Mouse (Mus musculus) erythroblast, embryonic 14.5 days (primary cell): ENCODE measurements around the gene Cblb. TPM values are rescaled to one million over a fixed set of nuclear protein-coding genes. Genes with fewer than 3 reads are reported as not detected.

ENCODE experiments used
- H3K27me3 ChIP-seq: 2 replicates; pipeline ENCODE4 v1.6.1; 2012; ENCODE audit warnings: inconsistent platforms; ENCODE audit not compliant: control insufficient read depth
- H3K36me3 ChIP-seq: 2 replicates; pipeline ENCODE4 v1.6.1; 2012; ENCODE audit warnings: mild to moderate bottlenecking, inconsistent platforms; ENCODE audit not compliant: control insufficient read depth
- H3K4me1 ChIP-seq: 2 replicates; pipeline ENCODE4 v1.6.1; 2012; ENCODE audit warnings: inconsistent platforms; ENCODE audit not compliant: control insufficient read depth
- H3K4me3 ChIP-seq: replicated peaks from 2 replicates; pipeline ENCODE3; 2012; ENCODE audit warnings: moderate library complexity, mild to moderate bottlenecking, inconsistent platforms
- H3K9me3 ChIP-seq: 2 replicates; pipeline ENCODE4 v1.6.1; 2012; ENCODE audit warnings: low read length, inconsistent platforms, mixed read lengths; ENCODE audit not compliant: control insufficient read depth
- GATA1 ChIP-seq: IDR thresholded peaks from 2 replicates; pipeline ENCODE4 v1.6.1; 2012; ENCODE audit warnings: low read length, inconsistent platforms, mixed read lengths
- TAL1 ChIP-seq: IDR thresholded peaks from 3 replicates; pipeline ENCODE4 v1.6.1; 2012; ENCODE audit warnings: low read length, inconsistent platforms, mixed read lengths
- polyA plus RNA-seq: library from polyadenylated mRNA; stranded (reverse); fragments of >175 nt; gene quantifications from 2 replicates; pipeline ENCODE4 v1.2.3, GENCODE M21; 2012

Cblb gene
- polyA plus RNA-seq, 1 experiment: 0.10 TPM

DNA sequence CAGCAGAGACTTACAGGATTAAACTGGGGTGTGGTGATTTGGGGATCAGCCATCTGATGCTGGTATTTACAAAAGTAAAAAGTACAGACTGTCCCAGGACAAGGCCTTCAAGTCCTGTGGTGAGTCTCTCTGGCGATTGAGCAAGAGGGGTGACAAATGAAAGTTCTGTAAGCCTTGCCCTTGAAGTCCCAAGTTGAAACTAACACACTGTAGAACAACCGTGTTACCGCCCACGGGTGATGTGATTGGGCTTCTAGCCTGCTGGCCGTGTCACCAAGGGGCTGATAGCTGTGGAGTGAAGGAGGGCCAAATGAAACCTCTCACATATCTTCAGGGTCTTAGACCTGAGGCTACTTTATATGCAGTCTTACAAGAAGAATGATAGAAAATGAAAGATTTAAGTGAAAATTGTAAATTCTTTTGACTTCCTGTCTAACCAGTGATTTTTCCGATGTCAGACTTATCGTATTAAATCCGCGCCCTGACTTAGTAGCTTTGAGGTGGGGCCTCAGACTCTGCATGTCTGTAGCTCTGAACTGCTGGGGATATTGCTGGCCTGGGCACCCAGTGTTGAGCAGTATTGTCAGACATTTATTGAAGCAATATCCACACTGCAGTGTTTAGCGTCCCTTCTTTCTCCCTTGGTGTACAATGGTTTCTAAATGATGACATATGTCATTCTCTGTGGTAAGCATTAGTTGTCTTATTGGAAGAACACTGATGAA, 63.9 kb downstream of the Cblb start:
- H3K27me3 ChIP-seq: no peaks in the 10 kb centered on the region
- no peaks in the 10 kb centered on the region for H3K9me3 ChIP-seq
- H3K4me1 ChIP-seq: no peaks in the 10 kb centered on the region
- TF ChIP-seq GATA1: no peak
- no peak for TF ChIP-seq TAL1
- H3K4me3 ChIP-seq: no peak overlapping the region
- no peaks in the 10 kb centered on the region for H3K36me3 ChIP-seq

DNA sequence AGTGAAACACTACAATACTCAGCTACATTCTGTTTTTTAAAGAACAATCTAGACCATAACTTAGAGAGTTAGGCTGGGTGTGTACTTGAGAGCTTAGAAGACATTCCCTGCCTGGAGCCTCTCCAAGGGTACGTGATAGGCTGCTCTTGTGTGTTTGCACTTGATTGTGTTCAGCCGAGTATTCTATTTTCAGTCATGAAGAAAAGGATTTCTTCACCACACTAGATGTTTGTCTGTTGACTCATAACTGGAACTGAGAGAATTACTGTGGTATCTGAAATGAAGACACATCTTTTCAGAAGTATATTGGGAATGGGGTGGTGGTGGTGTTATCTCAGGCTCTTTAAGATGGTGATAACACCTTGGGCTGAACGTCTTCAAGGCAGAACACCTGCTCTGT, 64.6 kb downstream of the Cblb start:
- no peaks in the 10 kb centered on the region for H3K9me3 ChIP-seq
- H3K36me3 ChIP-seq: no peaks in the 10 kb centered on the region
- no peak for TF ChIP-seq TAL1
- TF ChIP-seq GATA1: no peak
- H3K27me3 ChIP-seq: no peaks in the 10 kb centered on the region
- no peaks in the 10 kb centered on the region for H3K4me1 ChIP-seq
- no peak overlapping the region for H3K4me3 ChIP-seq

DNA sequence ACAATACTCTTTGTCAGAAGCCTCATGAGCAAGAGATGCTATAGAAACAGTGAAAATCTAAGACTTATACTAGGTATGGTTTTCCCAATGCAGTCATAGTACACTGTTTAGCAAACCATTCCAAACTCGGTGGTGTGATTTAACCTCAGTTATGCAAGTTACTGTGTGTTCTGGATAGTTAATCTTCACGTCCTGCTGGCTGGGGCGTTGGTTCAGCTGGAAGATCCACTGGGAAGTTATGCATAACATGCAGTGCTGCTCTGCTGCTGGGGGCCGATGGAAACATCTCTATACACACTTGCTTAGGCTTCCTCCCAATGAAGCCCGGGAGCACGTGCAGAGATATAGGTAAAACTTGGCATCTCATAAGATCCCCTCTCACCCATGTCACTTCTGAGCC, 69.4 kb downstream of the Cblb start:
- TF ChIP-seq GATA1 (no peak), TAL1 (no peak)
- no peaks in the 10 kb centered on the region for H3K36me3 ChIP-seq
- H3K27me3 ChIP-seq: no peaks in the 10 kb centered on the region
- no peak overlapping the region for H3K4me3 ChIP-seq
- no peaks in the 10 kb centered on the region for H3K9me3 ChIP-seq
- H3K4me1 ChIP-seq: no peaks in the 10 kb centered on the region

DNA sequence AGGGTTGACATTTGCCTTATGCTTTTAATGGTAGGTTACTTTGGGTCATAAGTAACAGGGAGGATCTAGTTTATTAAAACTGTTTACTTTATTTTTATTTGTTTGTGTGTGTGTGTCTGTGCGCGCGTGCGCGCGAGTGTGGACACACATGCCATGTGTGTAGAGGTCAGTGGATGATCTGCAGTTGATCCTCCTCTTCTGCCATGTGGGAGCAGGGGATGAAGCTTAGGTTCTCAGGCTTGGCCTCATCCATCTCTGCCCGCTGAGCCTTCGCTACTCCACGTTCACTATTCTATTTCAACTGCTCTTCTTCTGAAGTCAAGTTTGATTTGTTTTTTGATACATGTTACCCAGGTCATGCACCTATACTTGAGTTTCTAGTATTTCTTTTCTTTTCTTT, 73.6 kb downstream of the Cblb start:
- no peak for TF ChIP-seq TAL1
- no peak for TF ChIP-seq GATA1
- H3K4me3 ChIP-seq: no peak overlapping the region
- H3K4me1 ChIP-seq: no peaks in the 10 kb centered on the region
- no peaks in the 10 kb centered on the region for H3K9me3 ChIP-seq
- H3K36me3 ChIP-seq: no peaks in the 10 kb centered on the region
- no peaks in the 10 kb centered on the region for H3K27me3 ChIP-seq

DNA sequence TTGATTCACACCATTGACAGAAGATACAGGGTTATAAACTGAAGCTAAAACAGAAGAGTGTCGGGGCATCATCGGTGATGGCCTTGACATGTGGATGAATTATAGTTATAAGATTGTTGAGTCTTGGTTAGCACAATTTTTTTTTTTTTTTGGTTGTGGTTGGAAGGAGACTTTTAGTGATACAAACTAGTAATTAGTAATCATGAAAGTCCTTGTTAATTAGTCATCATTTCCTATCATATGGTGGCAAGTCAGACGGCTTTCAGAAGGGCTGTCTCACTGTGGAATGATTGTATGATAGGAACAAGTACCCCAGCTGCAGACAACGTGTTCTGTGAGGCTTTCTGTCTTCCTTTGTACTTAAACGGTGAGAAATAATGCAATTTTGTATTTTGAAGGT, 76.8 kb downstream of the Cblb start:
- no peaks in the 10 kb centered on the region for H3K4me1 ChIP-seq
- H3K36me3 ChIP-seq: peaks cover 2% of the 10 kb centered on the region
- no peaks in the 10 kb centered on the region for H3K27me3 ChIP-seq
- TF ChIP-seq TAL1 (no peak), GATA1 (no peak)
- no peaks in the 10 kb centered on the region for H3K9me3 ChIP-seq
- no peak overlapping the region for H3K4me3 ChIP-seq

DNA sequence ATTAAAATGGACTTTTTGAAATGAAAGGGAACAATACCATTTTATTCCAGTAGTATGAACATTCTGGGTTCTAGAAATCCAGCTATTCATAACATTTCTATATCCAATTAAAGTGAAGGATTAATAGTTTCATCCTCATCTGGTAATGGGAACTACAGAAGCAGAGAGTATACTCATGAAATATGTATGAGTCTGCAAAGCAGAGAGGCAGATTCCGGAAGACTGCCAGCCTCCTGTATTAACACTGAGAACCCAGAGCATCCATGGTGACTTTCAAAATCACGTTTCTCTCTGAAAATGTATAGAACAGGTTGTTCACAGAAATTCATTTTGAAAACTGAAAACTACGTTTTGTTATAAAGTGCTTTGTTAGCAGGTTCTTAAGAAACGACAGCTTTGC, 83.4 kb downstream of the Cblb start:
- H3K27me3 ChIP-seq: no peaks in the 10 kb centered on the region
- TF ChIP-seq GATA1 (no peak), TAL1 (no peak)

DNA sequence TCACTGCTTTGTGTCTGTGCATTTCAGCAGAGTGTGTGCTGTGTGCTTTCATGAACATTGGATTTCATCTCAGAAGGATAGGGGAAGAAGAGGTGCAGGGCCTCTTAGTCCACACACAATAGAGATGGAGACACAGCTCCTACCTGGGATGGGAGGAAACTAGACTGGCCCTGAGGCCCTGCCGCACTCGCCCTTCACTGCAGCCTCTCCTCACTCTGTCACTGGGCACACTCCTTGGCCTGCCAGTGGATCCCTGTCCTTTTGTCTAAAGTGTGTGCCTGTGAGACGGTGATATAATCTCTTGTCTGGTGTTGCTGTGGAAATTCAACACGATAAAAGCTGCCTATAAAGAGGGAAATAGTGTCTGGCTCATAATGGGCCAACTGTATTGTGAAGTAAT, 88.0 kb downstream of the Cblb start:
- H3K4me3 ChIP-seq: no peak overlapping the region
- no peak for TF ChIP-seq GATA1
- no peak for TF ChIP-seq TAL1
- H3K4me1 ChIP-seq: peaks cover 8% of the 10 kb centered on the region
- no peaks in the 10 kb centered on the region for H3K9me3 ChIP-seq
- no peaks in the 10 kb centered on the region for H3K36me3 ChIP-seq
- H3K27me3 ChIP-seq: no peaks in the 10 kb centered on the region

More for the DNA sequence above, 83.4 kb downstream of the Cblb start:
- H3K4me1 ChIP-seq: no peaks in the 10 kb centered on the region
- no peaks in the 10 kb centered on the region for H3K9me3 ChIP-seq
- H3K4me3 ChIP-seq: no peak overlapping the region
- peaks cover 3% of the 10 kb centered on the region for H3K36me3 ChIP-seq

DNA sequence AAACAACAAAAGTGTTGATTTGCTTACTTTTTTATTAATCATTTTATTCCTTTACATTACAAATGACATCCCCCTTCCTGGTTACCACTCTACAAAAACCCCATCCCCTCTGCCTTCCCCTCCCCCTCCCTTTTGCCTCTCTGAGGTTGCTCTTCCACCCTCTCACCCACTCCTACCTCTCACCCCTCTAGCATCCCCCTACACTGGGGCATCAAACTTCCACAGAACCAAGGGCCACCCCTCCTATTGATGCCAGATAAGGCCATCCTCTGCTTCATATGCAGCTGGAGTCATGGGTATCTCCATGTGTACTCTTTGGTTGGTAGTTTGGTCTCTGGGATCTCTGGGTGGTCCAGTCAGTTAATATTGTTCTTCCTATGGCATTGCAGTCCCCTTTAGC, 93.9 kb downstream of the Cblb start:
- no peak overlapping the region for H3K4me3 ChIP-seq
- H3K4me1 ChIP-seq: peaks cover 8% of the 10 kb centered on the region
- H3K9me3 ChIP-seq: no peaks in the 10 kb centered on the region
- no peaks in the 10 kb centered on the region for H3K36me3 ChIP-seq
- TF ChIP-seq GATA1 (no peak), TAL1 (no peak)
- no peaks in the 10 kb centered on the region for H3K27me3 ChIP-seq

DNA sequence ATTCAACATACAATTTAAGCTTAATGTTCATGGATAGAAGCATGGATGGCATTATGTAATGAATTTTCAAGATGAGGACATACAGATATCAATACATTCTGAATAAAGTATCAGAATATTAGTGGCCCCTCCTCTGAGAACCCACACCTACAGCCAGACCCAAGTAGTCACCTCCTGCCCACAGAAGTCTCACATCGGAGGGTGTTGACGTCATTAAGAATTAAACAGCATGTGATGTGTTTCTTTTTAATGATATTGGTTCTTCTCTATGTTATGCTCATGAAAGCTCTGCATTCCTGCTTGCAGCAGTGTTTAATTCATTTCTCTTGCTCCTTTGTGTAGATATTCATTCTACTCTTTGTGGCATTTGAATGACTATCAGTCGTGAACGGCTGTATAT, 94.9 kb downstream of the Cblb start:
- Histone ChIP-seq H3K9me3 (no peaks in the 10 kb centered on the region), H3K4me1 (peaks cover 3% of the 10 kb centered on the region), H3K4me3 (no peak overlapping the region), H3K36me3 (no peaks in the 10 kb centered on the region), H3K27me3 (no peaks in the 10 kb centered on the region)
- no peak for TF ChIP-seq TAL1
- TF ChIP-seq GATA1: no peak

DNA sequence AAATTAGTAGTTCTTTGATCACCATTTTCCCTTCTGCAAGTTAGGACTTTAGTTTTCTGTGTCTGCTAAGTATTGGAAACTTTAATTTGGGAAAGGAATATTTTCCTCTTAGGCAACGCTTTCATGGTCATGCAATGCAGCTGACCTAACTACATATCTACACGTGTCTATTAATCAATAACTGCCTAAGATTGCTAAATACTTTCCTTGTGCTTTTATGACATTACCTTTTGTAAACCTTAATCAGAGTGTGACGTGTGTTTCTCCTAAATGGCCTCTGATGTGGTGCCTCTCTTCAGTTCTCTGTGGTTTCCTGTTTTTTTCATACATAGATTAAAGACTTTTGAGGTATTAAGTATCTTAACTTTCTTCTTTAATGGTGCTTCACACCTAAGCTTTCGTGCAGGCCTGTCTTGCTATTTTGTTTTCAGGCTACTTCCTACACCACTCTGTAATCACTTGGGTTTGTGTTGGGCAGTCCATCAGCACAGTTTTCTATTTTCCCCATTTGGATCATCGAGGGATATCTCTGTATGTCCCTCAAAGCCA, 98.4 kb downstream of the Cblb start:
- H3K4me1 ChIP-seq: no peaks in the 10 kb centered on the region
- H3K36me3 ChIP-seq: no peaks in the 10 kb centered on the region
- no peaks in the 10 kb centered on the region for H3K27me3 ChIP-seq
- TF ChIP-seq TAL1: no peak
- TF ChIP-seq GATA1: no peak
- no peak overlapping the region for H3K4me3 ChIP-seq
- H3K9me3 ChIP-seq: no peaks in the 10 kb centered on the region
